13 mouse cellular contexts compared by ENCODE assay signal in genomic region chr6:113667611-113668122, GRCm38 (mm10). TPM values are rescaled to one million over a fixed set of nuclear protein-coding genes. Genes with fewer than 3 reads are reported as not detected.
DNase-seq lines count a peak whose midpoint lies in the region; ATAC-seq and TF ChIP-seq lines count a peak whose summit lies in the region.
"Had no signal": no experiment of that assay in that cellular context is flagged by ENCODE, and none has a peak within 500 bp of the region (broad histone marks: within the 10 kb centered on the region; RNA-seq: fewer than 3 reads in every experiment).

No protein-coding gene starts in this region.

- no peak overlapping the region for H3K9ac ChIP-seq in limb, embryonic 12.5 days (replicated peaks)

- ATAC-seq in limb, embryonic 12.5 days (ENCODE audit: insufficient number of reproducible peaks, insufficient read depth, low FRiP score, low TSS enrichment, low read depth), result no peak
- ATAC-seq: hindbrain, embryonic 16.5 days had no signal

- no peak overlapping the region for H3K4me3 ChIP-seq in spleen, adult 2 months (ENCODE audit: extremely low read depth, insufficient read depth, insufficient read length)
- no peak overlapping the region for H3K4me3 ChIP-seq in limb, embryonic 12.5 days (replicated peaks)
- H3K4me3 ChIP-seq: megakaryocyte, embryonic 14.5 days had no signal

- WGBS in spleen, adult 2 months, result 84% methylated on average over 8 of the region's 8 CpGs
- 47% methylated on average over 8 of the region's 8 CpGs for WGBS in limb, embryonic 12.5 days

- H3K27ac ChIP-seq in spleen, adult 2 months (ENCODE audit: insufficient read depth, low read length), result peak overlapping the region; percentile 27
- H3K27ac ChIP-seq in limb, embryonic 12.5 days, result peak overlapping the region; percentile 68

- H3K4me1 ChIP-seq in spleen, adult 2 months (ENCODE audit: control insufficient read depth, insufficient read depth, insufficient read length), result peaks cover 48% of the 10 kb centered on the region
- H3K4me1 ChIP-seq in limb, embryonic 12.5 days (replicated peaks), result peaks cover 24% of the 10 kb centered on the region

- no peak for TF ChIP-seq POLR2A in spleen, adult 2 months (IDR thresholded peaks at IDR 0.05; ENCODE audit: low read depth, low read length)

- H3K9me3 ChIP-seq in limb, embryonic 12.5 days, result peaks cover 10% of the 10 kb centered on the region

- DNase-seq in heart, adult 11 months, result peak; percentile 92
- no peak for DNase-seq in heart, adult 18-20 months
- no peak for DNase-seq in spleen, adult 2 months (ENCODE audit: low read depth in 1 of 2, low spot score in 2 of 2)
- no peak for DNase-seq in spleen, adult 12 weeks (ENCODE audit: low spot score)
- no peak for DNase-seq in MN1 (ENCODE audit: low spot score)
- DNase-seq in frontal cortex, adult 2 months (ENCODE audit: extremely low spot score in 1 of 2, low spot score in 1 of 2), result no peak
- DNase-seq in embryo, embryonic 11 days, result no peak
- DNase-seq: B cell, adult 2 months; lung, adult 18-20 months had no signal

- no peak overlapping the region for H3K4me2 ChIP-seq in limb, embryonic 12.5 days

- H3K27me3 ChIP-seq in spleen, adult 2 months (ENCODE audit: control insufficient read depth, insufficient read depth, low read length), result no peaks in the 10 kb centered on the region
- no peaks in the 10 kb centered on the region for H3K27me3 ChIP-seq in limb, embryonic 12.5 days

- TF ChIP-seq CTCF in spleen, adult 2 months (IDR thresholded peaks at IDR 0.05; ENCODE audit: extremely low read depth, insufficient read depth, insufficient read length, insufficient replicate concordance), result no peak

- peaks cover 11% of the 10 kb centered on the region for H3K36me3 ChIP-seq in spleen, adult 2 months (ENCODE audit: control insufficient read depth, insufficient read depth, low read length)
- H3K36me3 ChIP-seq in limb, embryonic 12.5 days, result no peaks in the 10 kb centered on the region

RNA-seq across cellular contexts. Expression of gene Tatdn2, which starts 29.2 kb away (rescaled TPM):
- total RNA-seq in heart, adult 18-20 months (2021), result 10 to 100 TPM; 64.5 to 67.4 TPM
- 24.3 and 27.4 TPM in 2 replicates for polyA plus RNA-seq in spleen, adult 2 months (2012; rRNA removed)
- 0.83 and 1.1 TPM in 2 replicates for polyA plus RNA-seq in limb, embryonic 12.5 days (2016; fragmentation: Nextera tagmentation; extraction: Ambion mirVana)
- polyA plus RNA-seq in frontal cortex, adult 2 months (2012; rRNA removed), result 29.3 and 29.9 TPM in 2 replicates

RNA-seq across cellular contexts. Expression of gene Irak2, which starts 29.4 kb away (rescaled TPM):
- total RNA-seq in heart, adult 18-20 months (2021), result 10 to 100 TPM; 14.2 to 17.8 TPM
- polyA plus RNA-seq in spleen, adult 2 months (2012; rRNA removed), result 42.4 and 56.2 TPM in 2 replicates
- 4.1 and 5.4 TPM in 2 replicates for polyA plus RNA-seq in limb, embryonic 12.5 days (2016; fragmentation: Nextera tagmentation; extraction: Ambion mirVana)
- 31.3 and 34.9 TPM in 2 replicates for polyA plus RNA-seq in frontal cortex, adult 2 months (2012; rRNA removed)

RNA-seq across cellular contexts. Expression of gene Vhl, which starts 43.9 kb away (rescaled TPM):
- total RNA-seq in heart, adult 18-20 months (2021), result 10 to 100 TPM in 1 of 2 experiments, 1 to 10 TPM in 1; 9.3 to 11.1 TPM
- polyA plus RNA-seq in spleen, adult 2 months (2012; rRNA removed), result 18.7 and 19.3 TPM in 2 replicates
- polyA plus RNA-seq in limb, embryonic 12.5 days (2016; fragmentation: Nextera tagmentation; extraction: Ambion mirVana), result 53.3 and 55.9 TPM in 2 replicates
- polyA plus RNA-seq in frontal cortex, adult 2 months (2012; rRNA removed), result 49.0 and 51.4 TPM in 2 replicates

RNA-seq across cellular contexts. Expression of gene Ghrl, which starts 52.0 kb away (rescaled TPM):
- not detected for total RNA-seq in heart, adult 18-20 months (2021)
- polyA plus RNA-seq in spleen, adult 2 months (2012; rRNA removed), result 0.54 TPM in 1 of 2 replicates, not detected in the other
- polyA plus RNA-seq in limb, embryonic 12.5 days (2016; fragmentation: Nextera tagmentation; extraction: Ambion mirVana), result 0.59 and 0.60 TPM in 2 replicates
- polyA plus RNA-seq in frontal cortex, adult 2 months (2012; rRNA removed), result 0.23 and 0.30 TPM in 2 replicates
- total RNA-seq: adrenal gland, adult 18-20 months had no signal

Comparison
In these comparisons a context has a peak if more than half of its experiments do, and no peak if none do; other contexts are left out.
1. RNA of gene Tatdn2, which starts 29.2 kb away (polyA plus RNA-seq): 29.3 to 29.9 TPM in frontal cortex, adult 2 months and 24.3 to 27.4 TPM in spleen, adult 2 months; 0.83 to 1.1 TPM in limb, embryonic 12.5 days; every median in the first group is over 10 times any median in the second.